In genomic region chr17:50508055-50508774, GRCm38 (mm10) we compare ENCODE assay signal across 8 mouse cellular contexts. TPM values are rescaled to one million over a fixed set of nuclear protein-coding genes. Genes with fewer than 3 reads are reported as not detected.
DNase-seq lines count a peak whose midpoint lies in the region; ATAC-seq lines count a peak whose summit lies in the region.

No protein-coding gene starts in this region.

- DNase-seq in lung, adult 18-20 months, result no peak
- peak; percentile 75 for DNase-seq in cerebellum, adult 11-12 months
- no peak for DNase-seq in ovary, postnatal 14 days (ENCODE audit: low spot score)
- DNase-seq in T-cell, adult 2 months (ENCODE audit: low spot score), result no peak
- DNase-seq in spleen, postnatal 36 days (ENCODE audit: low spot score in 2 of 2), result no peak

- peak overlapping the region; percentile 94 for H3K4me3 ChIP-seq in lung, embryonic 15.5 days
- peak overlapping the region; percentile 77 for H3K4me3 ChIP-seq in forebrain, embryonic 13.5 days
- peak overlapping the region; percentile 84 for H3K4me3 ChIP-seq in liver, embryonic 12.5 days

- H3K9me3 ChIP-seq in lung, embryonic 15.5 days, result no peaks in the 10 kb centered on the region
- no peaks in the 10 kb centered on the region for H3K9me3 ChIP-seq in forebrain, embryonic 13.5 days (replicated peaks)
- H3K9me3 ChIP-seq in liver, embryonic 12.5 days (replicated peaks), result no peaks in the 10 kb centered on the region

- peak; percentile 2; the same call in 1 of the 2 replicates for ATAC-seq in lung, embryonic 15.5 days (ENCODE audit: borderline replicate concordance, extremely low read depth, low FRiP score, low TSS enrichment)
- peak; percentile 19; the same call in 1 of the 2 replicates for ATAC-seq in forebrain, embryonic 13.5 days
- peak; percentile 9; the same call in 1 of the 2 replicates for ATAC-seq in liver, embryonic 12.5 days

- WGBS in lung, embryonic 15.5 days, result 15% methylated on average over 18 of the region's 18 CpGs
- 13% methylated on average over 18 of the region's 18 CpGs for WGBS in forebrain, embryonic 13.5 days
- WGBS in liver, embryonic 12.5 days (ENCODE audit: insufficient replicate concordance), result 18% methylated on average over 18 of the region's 18 CpGs

- H3K27ac ChIP-seq in lung, embryonic 15.5 days, result no peak overlapping the region
- H3K27ac ChIP-seq in forebrain, embryonic 13.5 days, result peak overlapping the region; percentile 95; the same call in 1 of the 2 replicates
- H3K27ac ChIP-seq in liver, embryonic 12.5 days, result no peak overlapping the region

- H3K27me3 ChIP-seq in lung, embryonic 15.5 days, result no peaks in the 10 kb centered on the region
- H3K27me3 ChIP-seq in forebrain, embryonic 13.5 days, result no peaks in the 10 kb centered on the region
- H3K27me3 ChIP-seq in liver, embryonic 12.5 days (replicated peaks), result peaks cover 20% of the 10 kb centered on the region

- H3K9ac ChIP-seq in lung, embryonic 15.5 days, result peak overlapping the region; percentile 83
- H3K9ac ChIP-seq in forebrain, embryonic 13.5 days, result peak overlapping the region; percentile 83
- H3K9ac ChIP-seq in liver, embryonic 12.5 days, result peak overlapping the region; percentile 81

- no peaks in the 10 kb centered on the region for H3K36me3 ChIP-seq in lung, embryonic 15.5 days
- no peaks in the 10 kb centered on the region for H3K36me3 ChIP-seq in forebrain, embryonic 13.5 days (ENCODE audit: poor library complexity, severe bottlenecking)
- no peaks in the 10 kb centered on the region for H3K36me3 ChIP-seq in liver, embryonic 12.5 days

- peaks cover 13% of the 10 kb centered on the region for H3K4me1 ChIP-seq in lung, embryonic 15.5 days
- peaks cover 24% of the 10 kb centered on the region for H3K4me1 ChIP-seq in forebrain, embryonic 13.5 days
- peaks cover 30% of the 10 kb centered on the region for H3K4me1 ChIP-seq in liver, embryonic 12.5 days

- H3K4me2 ChIP-seq in lung, embryonic 15.5 days, result peak overlapping the region; percentile 84
- peak overlapping the region; percentile 77 for H3K4me2 ChIP-seq in forebrain, embryonic 13.5 days
- H3K4me2 ChIP-seq in liver, embryonic 12.5 days, result peak overlapping the region; percentile 92

RNA-seq across cellular contexts. Expression of gene Plcl2, which starts 1.0 kb away (rescaled TPM):
- polyA plus RNA-seq in lung, embryonic 15.5 days (2015; fragmentation: Nextera tagmentation; extraction: Ambion mirVana), result 3.5 and 3.7 TPM in 2 replicates
- polyA plus RNA-seq in forebrain, embryonic 13.5 days (2015; fragmentation: Nextera tagmentation; extraction: Ambion mirVana), result 5.7 and 7.3 TPM in 2 replicates
- 2.4 and 3.1 TPM in 2 replicates for polyA plus RNA-seq in liver, embryonic 12.5 days (2016; fragmentation: Nextera tagmentation; extraction: Ambion mirVana)
